Mouse (Mus musculus) hindbrain, embryonic 16.5 days (tissue): Measurements from ENCODE around the gene Gm10392. TPM values are rescaled to one million over a fixed set of nuclear protein-coding genes. Genes with fewer than 3 reads are reported as not detected.
A peak's percentile ranks its signal among the peaks of the same experiment; 100 is the strongest.

Source experiments
- ATAC-seq: fragments of 200-750 bp; cut with Nextera tagmentation; 2 replicates; pipeline ENCODE4 v1.8.0; 2017; ENCODE audit warnings: moderate TSS enrichment, moderate library complexity
- H3K27ac ChIP-seq: fragments of 300-500 bp; sonication (generic); 2 replicates; pipeline ENCODE4 v1.5.1; 2014; ENCODE audit warnings: low read depth, mild to moderate bottlenecking, control low read depth, low read length, moderate library complexity
- H3K27me3 ChIP-seq: fragments of 300-500 bp; sonication (generic); replicated peaks from 2 replicates; pipeline ENCODE4 v1.6.1; 2014; ENCODE audit warnings: low read length; ENCODE audit not compliant: control insufficient read depth, insufficient read depth
- H3K36me3 ChIP-seq: fragments of 300-500 bp; sonication (generic); 2 replicates; pipeline ENCODE4 v1.6.1; 2014; ENCODE audit warnings: mild to moderate bottlenecking, low read length, moderate library complexity, mixed read lengths; ENCODE audit not compliant: control insufficient read depth, insufficient read depth
- H3K4me1 ChIP-seq: fragments of 300-500 bp; sonication (generic); 2 replicates; pipeline ENCODE4 v1.6.1; 2014; ENCODE audit warnings: low read depth, low read length; ENCODE audit not compliant: control insufficient read depth, insufficient read depth
- H3K4me2 ChIP-seq: fragments of 300-500 bp; sonication (generic); 2 replicates; pipeline ENCODE4 v1.6.1; 2014; ENCODE audit warnings: mild to moderate bottlenecking, low read length, control low read depth, moderate library complexity
- H3K4me3 ChIP-seq: fragments of 300-500 bp; sonication (generic); 2 replicates; pipeline ENCODE4 v1.5.1; 2014; ENCODE audit warnings: mild to moderate bottlenecking, low read length, control low read depth, moderate library complexity
- H3K9ac ChIP-seq: fragments of 300-500 bp; sonication (generic); 2 replicates; pipeline ENCODE4 v1.6.1; 2014; ENCODE audit warnings: low read depth, mild to moderate bottlenecking, control low read depth, low read length, moderate library complexity
- H3K9me3 ChIP-seq: fragments of 300-500 bp; sonication (generic); 2 replicates; pipeline ENCODE4 v1.6.1; 2014; ENCODE audit warnings: mild to moderate bottlenecking, low read length, moderate library complexity; ENCODE audit not compliant: control insufficient read depth
- WGBS: fragments of 180-500 bp; shearing (Covaris S2); extraction: QIAGEN DNeasy Blood & Tissue Kit; methylation state at CpG from one replicate; pipeline ENCODE4 v1.1.7; 2014; 5-methylcytosine and 5-hydroxymethylcytosine counted together
- polyA plus RNA-seq: library from polyadenylated mRNA; unstranded; fragments of >200 nt; fragmentation: Nextera tagmentation; extraction: Ambion mirVana; gene quantifications from 2 replicates; pipeline ENCODE4 v1.2.1, GENCODE M21; 2015

The Gm10392 gene
- polyA plus RNA-seq, 1 experiment from 2014 or later: 0.19 TPM

GRCm38 (mm10) chr11:77511336-77511735 is 7.7 kb downstream of the Gm10392 start:
- H3K27me3 ChIP-seq: no peaks in the 10 kb centered on the region
- peaks cover 8% of the 10 kb centered on the region for H3K36me3 ChIP-seq
- no peak overlapping the region for H3K9ac ChIP-seq
- no peaks in the 10 kb centered on the region for H3K9me3 ChIP-seq
- peaks cover 27% of the 10 kb centered on the region for H3K4me1 ChIP-seq
- ATAC-seq: no peak
- WGBS: 86% methylated on average over 5 of the region's 5 CpGs
- H3K27ac ChIP-seq: no peak overlapping the region
- H3K4me2 ChIP-seq: no peak overlapping the region
- no peak overlapping the region for H3K4me3 ChIP-seq

GRCm38 (mm10) chr11:77508068-77509021 is 10.7 kb downstream of the Gm10392 start:
- Histone ChIP-seq H3K36me3 (peaks cover 24% of the 10 kb centered on the region), H3K27ac (no peak overlapping the region)

GRCm38 (mm10) chr11:77507426-77507825 is 11.6 kb downstream of the Gm10392 start:
- H3K27me3 ChIP-seq: no peaks in the 10 kb centered on the region
- H3K36me3 ChIP-seq: peaks cover 27% of the 10 kb centered on the region
- ATAC-seq: 0 out of 2 replicates have a peak, but pooled peaks have one; percentile 5
- WGBS: 75% methylated on average over 4 of the region's 4 CpGs
- no peak overlapping the region for H3K4me2 ChIP-seq
- H3K9ac ChIP-seq: no peak overlapping the region
- H3K27ac ChIP-seq: no peak overlapping the region
- no peak overlapping the region for H3K4me3 ChIP-seq
- H3K9me3 ChIP-seq: no peaks in the 10 kb centered on the region
- H3K4me1 ChIP-seq: peaks cover 9% of the 10 kb centered on the region

More at GRCm38 (mm10) chr11:77508068-77509021, 10.7 kb downstream of the Gm10392 start:
- 21% methylated on average over 49 of the region's 49 CpGs for WGBS
- H3K9me3 ChIP-seq: no peaks in the 10 kb centered on the region
- peak overlapping the region; percentile 68 for H3K4me2 ChIP-seq
- H3K4me3 ChIP-seq: peak overlapping the region; percentile 41
- H3K27me3 ChIP-seq: no peaks in the 10 kb centered on the region
- H3K9ac ChIP-seq: peak overlapping the region; percentile 54
- ATAC-seq: peak; percentile 60
- H3K4me1 ChIP-seq: peaks cover 11% of the 10 kb centered on the region

GRCm38 (mm10) chr11:77506941-77507340 is 12.1 kb downstream of the Gm10392 start:
- H3K27ac ChIP-seq: no peak overlapping the region
- H3K4me2 ChIP-seq: no peak overlapping the region
- no peak overlapping the region for H3K9ac ChIP-seq
- peaks cover 27% of the 10 kb centered on the region for H3K36me3 ChIP-seq
- H3K4me1 ChIP-seq: peaks cover 7% of the 10 kb centered on the region
- no peaks in the 10 kb centered on the region for H3K9me3 ChIP-seq
- no peaks in the 10 kb centered on the region for H3K27me3 ChIP-seq
- ATAC-seq: no peak
- WGBS: 86% methylated on average over 6 of the region's 6 CpGs
- no peak overlapping the region for H3K4me3 ChIP-seq

- Histone ChIP-seq H3K4me2 (no peak overlapping the region), H3K9ac (no peak overlapping the region), H3K27ac (no peak overlapping the region), H3K4me3 (no peak overlapping the region), H3K4me1 (peaks cover 7% of the 10 kb centered on the region), H3K27me3 (no peaks in the 10 kb centered on the region), H3K9me3 (no peaks in the 10 kb centered on the region), H3K36me3 (peaks cover 27% of the 10 kb centered on the region)
- WGBS: 78% methylated on average over 13 of the region's 14 CpGs
- ATAC-seq: no peak
Measured at GRCm38 (mm10) chr11:77506273-77506672, 12.7 kb downstream of the Gm10392 start.

GRCm38 (mm10) chr11:77505291-77505980 is 13.6 kb downstream of the Gm10392 start:
- Histone ChIP-seq H3K27me3 (no peaks in the 10 kb centered on the region), H3K27ac (no peak overlapping the region), H3K4me2 (no peak overlapping the region), H3K9ac (no peak overlapping the region), H3K36me3 (peaks cover 31% of the 10 kb centered on the region), H3K4me3 (no peak overlapping the region), H3K4me1 (peaks cover 12% of the 10 kb centered on the region), H3K9me3 (no peaks in the 10 kb centered on the region)
- WGBS: 91% methylated on average over 22 of the region's 22 CpGs
- ATAC-seq: no peak

- WGBS: 95% methylated on average over 19 of the region's 19 CpGs
- ATAC-seq: no peak
Measured at GRCm38 (mm10) chr11:77504377-77504776, 14.6 kb downstream of the Gm10392 start.

GRCm38 (mm10) chr11:77503511-77503910 is 15.5 kb downstream of the Gm10392 start:
- Histone ChIP-seq H3K4me1 (peaks cover 22% of the 10 kb centered on the region), H3K36me3 (peaks cover 40% of the 10 kb centered on the region), H3K4me3 (no peak overlapping the region), H3K9me3 (no peaks in the 10 kb centered on the region), H3K4me2 (no peak overlapping the region), H3K27ac (no peak overlapping the region), H3K9ac (no peak overlapping the region), H3K27me3 (no peaks in the 10 kb centered on the region)
- whole genome bisulfite sequencing: 76% methylated on average over 3 of the region's 3 CpGs
- ATAC-seq: no peak

More at GRCm38 (mm10) chr11:77504377-77504776, 14.6 kb downstream of the Gm10392 start:
- no peak overlapping the region for H3K4me2 ChIP-seq
- no peak overlapping the region for H3K27ac ChIP-seq
- no peak overlapping the region for H3K4me3 ChIP-seq
- peaks cover 19% of the 10 kb centered on the region for H3K4me1 ChIP-seq
- peaks cover 40% of the 10 kb centered on the region for H3K36me3 ChIP-seq
- no peaks in the 10 kb centered on the region for H3K27me3 ChIP-seq
- no peaks in the 10 kb centered on the region for H3K9me3 ChIP-seq
- no peak overlapping the region for H3K9ac ChIP-seq

- H3K9me3 ChIP-seq: no peaks in the 10 kb centered on the region
- no peak for ATAC-seq
- H3K4me2 ChIP-seq: no peak overlapping the region
- peaks cover 25% of the 10 kb centered on the region for H3K4me1 ChIP-seq
- WGBS: 83% methylated on average over 6 of the region's 6 CpGs
- peaks cover 40% of the 10 kb centered on the region for H3K36me3 ChIP-seq
- H3K27me3 ChIP-seq: no peaks in the 10 kb centered on the region
- no peak overlapping the region for H3K27ac ChIP-seq
- H3K9ac ChIP-seq: no peak overlapping the region
- H3K4me3 ChIP-seq: no peak overlapping the region
Measured at GRCm38 (mm10) chr11:77502481-77502880, 16.5 kb downstream of the Gm10392 start.
